Mouse (Mus musculus) heart, embryonic 16.5 days (tissue): ENCODE data around the gene Atf6b. TPM values are rescaled to one million over a fixed set of nuclear protein-coding genes. Genes with fewer than 3 reads are reported as not detected.

ENCODE experiments used
- ATAC-seq: fragments of 200-750 bp; cut with Nextera tagmentation; replicated peaks from 2 replicates; pipeline ENCODE4 v1.8.0; 2017; ENCODE audit warnings: moderate number of reproducible peaks; ENCODE audit not compliant: insufficient read depth, low FRiP score; ENCODE audit errors: extremely low read depth
- H3K27ac ChIP-seq: fragments of 300-500 bp; sonication (generic); 2 replicates; pipeline ENCODE4 v1.5.1; 2014; ENCODE audit warnings: mild to moderate bottlenecking, low read length, control low read depth, moderate library complexity
- H3K27me3 ChIP-seq: fragments of 300-500 bp; sonication (generic); 2 replicates; pipeline ENCODE4 v1.6.1; 2014; ENCODE audit warnings: low read length, mixed read lengths; ENCODE audit not compliant: control insufficient read depth, insufficient read depth
- H3K36me3 ChIP-seq: fragments of 300-500 bp; sonication (generic); 2 replicates; pipeline ENCODE4 v1.6.1; 2014; ENCODE audit not compliant: control insufficient read depth, insufficient read depth
- H3K4me1 ChIP-seq: fragments of 300-500 bp; sonication (generic); 2 replicates; pipeline ENCODE4 v1.6.1; 2014; ENCODE audit warnings: low read length, mixed read lengths; ENCODE audit not compliant: control insufficient read depth, insufficient read depth
- H3K4me2 ChIP-seq: fragments of 300-500 bp; sonication (generic); 2 replicates; pipeline ENCODE4 v1.6.1; 2014; ENCODE audit warnings: low read depth, mild to moderate bottlenecking, control low read depth, low read length
- H3K4me3 ChIP-seq: fragments of 300-500 bp; sonication (generic); 2 replicates; pipeline ENCODE4 v1.5.1; 2014; ENCODE audit warnings: mild to moderate bottlenecking, control low read depth, low read length
- H3K9ac ChIP-seq: fragments of 300-500 bp; sonication (generic); 2 replicates; pipeline ENCODE4 v1.6.1; 2014; ENCODE audit warnings: low read length, control low read depth
- H3K9me3 ChIP-seq: fragments of 300-500 bp; sonication (generic); replicated peaks from 2 replicates; pipeline ENCODE4 v1.6.1; 2016; ENCODE audit warnings: low read length; ENCODE audit not compliant: control insufficient read depth
- WGBS: fragments of 180-500 bp; shearing (Covaris S2); extraction: QIAGEN DNeasy Blood & Tissue Kit; methylation state at CpG from one replicate; pipeline ENCODE4 v1.1.7; 2014; 5-methylcytosine and 5-hydroxymethylcytosine counted together
- polyA plus RNA-seq: library from polyadenylated mRNA; unstranded; fragments of >200 nt; fragmentation: Nextera tagmentation; extraction: Ambion mirVana; gene quantifications from 2 replicates; pipeline ENCODE4 v1.2.1, GENCODE M21; 2015

The Atf6b gene
- polyA plus RNA-seq, 1 experiment from 2014 or later = 45.7 TPM

DNA sequence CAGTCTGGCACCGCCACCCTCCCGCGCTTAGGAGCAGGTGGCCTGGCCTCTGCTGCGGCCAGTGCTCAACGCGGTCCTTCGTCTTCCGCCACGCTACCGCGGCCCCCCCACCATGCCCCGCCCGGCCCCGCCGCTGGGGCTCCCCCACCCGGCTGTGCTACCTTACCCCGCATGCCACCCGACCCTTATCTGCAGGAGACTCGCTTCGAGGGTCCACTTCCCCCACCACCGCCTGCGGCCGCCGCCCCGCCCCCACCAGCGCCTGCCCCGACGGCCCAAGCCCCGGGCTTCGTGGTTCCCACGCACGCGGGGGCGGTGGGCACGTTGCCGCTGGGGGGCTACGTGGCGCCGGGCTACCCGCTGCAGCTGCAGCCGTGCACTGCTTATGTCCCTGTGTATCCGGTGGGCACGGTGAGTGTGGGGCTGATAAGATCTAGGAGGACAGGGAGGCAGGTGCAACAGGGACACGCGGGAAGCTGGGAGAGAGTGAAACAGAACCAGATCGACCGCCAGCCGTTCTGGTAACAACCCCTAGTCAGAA, 16.1 kb upstream of the Atf6b start:
- H3K4me2 ChIP-seq = peak overlapping the region; percentile 78
- H3K4me1 ChIP-seq = peaks cover 28% of the 10 kb centered on the region
- 3% methylated on average over 48 of the region's 48 CpGs for WGBS
- ATAC-seq = no peak
- H3K27me3 ChIP-seq = peaks cover 31% of the 10 kb centered on the region
- H3K36me3 ChIP-seq = no peaks in the 10 kb centered on the region
- H3K27ac ChIP-seq = no peak overlapping the region; the same call in 1 of the 2 replicates
- H3K9ac ChIP-seq = peak overlapping the region; percentile 53
- H3K4me3 ChIP-seq = peak overlapping the region; percentile 47
- H3K9me3 ChIP-seq = no peaks in the 10 kb centered on the region

DNA sequence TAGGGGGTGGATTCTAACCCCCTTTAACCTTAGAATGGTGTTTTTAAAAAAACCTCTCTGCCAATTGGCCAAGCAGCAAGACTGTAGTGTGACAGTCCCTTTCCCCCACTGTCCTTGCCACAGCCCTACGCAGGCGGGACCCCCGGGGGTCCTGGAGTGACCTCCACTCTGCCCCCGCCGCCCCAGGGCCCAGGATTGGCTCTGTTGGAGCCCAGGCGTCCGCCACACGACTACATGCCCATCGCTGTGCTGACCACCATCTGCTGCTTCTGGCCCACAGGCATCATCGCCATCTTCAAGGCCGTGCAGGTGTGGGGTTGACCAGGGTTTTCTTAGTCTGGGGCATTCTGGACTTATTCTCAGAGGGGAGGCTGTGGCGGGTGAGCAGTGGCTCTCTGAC, 15.3 kb upstream of the Atf6b start:
- Histone ChIP-seq H3K4me2 (peak overlapping the region; percentile 78), H3K27me3 (peaks cover 31% of the 10 kb centered on the region), H3K4me1 (peaks cover 21% of the 10 kb centered on the region), H3K36me3 (no peaks in the 10 kb centered on the region), H3K27ac (peak overlapping the region; percentile 41; the same call in 1 of the 2 replicates), H3K9ac (peak overlapping the region; percentile 59), H3K4me3 (peak overlapping the region; percentile 47), H3K9me3 (no peaks in the 10 kb centered on the region)
- 7% methylated on average over 12 of the region's 12 CpGs for WGBS
- no peak for ATAC-seq

DNA sequence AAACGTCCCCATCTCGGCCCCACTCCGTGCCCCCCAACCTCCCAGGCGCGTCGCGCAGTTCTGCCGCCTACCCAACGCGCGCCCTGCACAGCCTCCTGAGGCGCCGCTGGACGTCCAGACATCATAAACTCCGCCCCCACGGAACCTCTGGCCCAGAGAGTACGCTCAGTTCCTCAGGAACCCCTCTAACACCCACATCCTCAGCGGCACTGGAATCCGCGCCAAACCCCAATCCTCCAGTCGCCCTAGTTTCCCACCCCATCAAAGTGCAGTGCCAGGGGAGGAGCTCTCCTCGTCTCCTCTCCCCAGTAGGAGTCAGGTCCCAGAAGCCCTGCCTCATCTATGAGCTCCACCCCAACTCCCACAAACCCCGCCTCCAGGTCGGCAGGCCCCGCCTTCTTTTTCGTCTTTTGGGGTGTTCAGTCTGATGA, 14.7 kb upstream of the Atf6b start:
- ATAC-seq = 0 out of 2 replicates have a peak, but pooled peaks have one; percentile 8
- H3K27ac ChIP-seq = peak overlapping the region; percentile 22; the same call in 1 of the 2 replicates

DNA sequence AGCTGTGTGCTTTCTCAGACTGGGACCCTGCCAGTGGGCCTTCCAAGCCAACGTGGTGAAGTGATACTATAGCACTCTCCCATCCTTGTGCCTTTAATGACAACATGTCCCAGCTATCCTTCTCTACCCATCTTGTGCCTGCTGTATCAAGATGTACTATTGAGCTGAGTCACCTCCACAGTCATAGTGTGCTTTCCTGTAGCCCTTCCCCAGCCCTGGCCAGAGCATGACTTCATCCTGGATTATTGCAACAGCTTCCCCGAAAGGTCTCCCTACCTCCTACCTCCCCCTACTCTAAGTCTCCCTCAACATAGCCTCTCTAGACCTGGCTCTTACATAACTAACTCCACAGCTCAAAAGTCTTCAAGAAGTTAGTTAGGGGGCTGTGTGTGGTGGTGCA, 11.3 kb upstream of the Atf6b start:
- no peak for ATAC-seq
- Histone ChIP-seq H3K27ac (no peak overlapping the region), H3K36me3 (no peaks in the 10 kb centered on the region), H3K4me3 (no peak overlapping the region), H3K4me2 (no peak overlapping the region), H3K27me3 (peaks cover 22% of the 10 kb centered on the region), H3K4me1 (peaks cover 10% of the 10 kb centered on the region), H3K9me3 (no peaks in the 10 kb centered on the region; the same call in 1 of the 2 replicates), H3K9ac (no peak overlapping the region)
- WGBS = 59% methylated on average over 2 of the region's 2 CpGs

More for the DNA sequence above, 14.7 kb upstream of the Atf6b start:
- peak overlapping the region; percentile 47 for H3K4me3 ChIP-seq
- H3K36me3 ChIP-seq = no peaks in the 10 kb centered on the region
- peak overlapping the region; percentile 78 for H3K4me2 ChIP-seq
- peaks cover 31% of the 10 kb centered on the region for H3K27me3 ChIP-seq
- no peaks in the 10 kb centered on the region for H3K9me3 ChIP-seq
- 2% methylated on average over 26 of the region's 26 CpGs for WGBS
- H3K9ac ChIP-seq = peak overlapping the region; percentile 59
- peaks cover 20% of the 10 kb centered on the region for H3K4me1 ChIP-seq

GRCm38 (mm10) chr17:34637459-34637858, 9.5 kb upstream of the Atf6b start:
- no peak overlapping the region for H3K4me3 ChIP-seq
- peaks cover 9% of the 10 kb centered on the region for H3K27me3 ChIP-seq
- no peaks in the 10 kb centered on the region for H3K36me3 ChIP-seq
- no peaks in the 10 kb centered on the region; the same call in 1 of the 2 replicates for H3K9me3 ChIP-seq
- H3K4me2 ChIP-seq = no peak overlapping the region
- no peak overlapping the region for H3K9ac ChIP-seq
- H3K27ac ChIP-seq = no peak overlapping the region
- H3K4me1 ChIP-seq = peaks cover 10% of the 10 kb centered on the region; the same call in 1 of the 2 replicates
- 53% methylated on average over 3 of the region's 3 CpGs for WGBS
- no peak for ATAC-seq

- 81% methylated on average over 7 of the region's 7 CpGs for WGBS
- H3K4me1 ChIP-seq = peaks cover 10% of the 10 kb centered on the region; the same call in 1 of the 2 replicates
- no peak overlapping the region for H3K4me3 ChIP-seq
- no peak overlapping the region; the same call in 1 of the 2 replicates for H3K27ac ChIP-seq
- ATAC-seq = no peak
- no peaks in the 10 kb centered on the region for H3K27me3 ChIP-seq
- H3K9ac ChIP-seq = no peak overlapping the region
- H3K4me2 ChIP-seq = no peak overlapping the region
- no peaks in the 10 kb centered on the region; the same call in 1 of the 2 replicates for H3K9me3 ChIP-seq
- H3K36me3 ChIP-seq = no peaks in the 10 kb centered on the region
Observed at GRCm38 (mm10) chr17:34639461-34640255, 7.3 kb upstream of the Atf6b start.

DNA sequence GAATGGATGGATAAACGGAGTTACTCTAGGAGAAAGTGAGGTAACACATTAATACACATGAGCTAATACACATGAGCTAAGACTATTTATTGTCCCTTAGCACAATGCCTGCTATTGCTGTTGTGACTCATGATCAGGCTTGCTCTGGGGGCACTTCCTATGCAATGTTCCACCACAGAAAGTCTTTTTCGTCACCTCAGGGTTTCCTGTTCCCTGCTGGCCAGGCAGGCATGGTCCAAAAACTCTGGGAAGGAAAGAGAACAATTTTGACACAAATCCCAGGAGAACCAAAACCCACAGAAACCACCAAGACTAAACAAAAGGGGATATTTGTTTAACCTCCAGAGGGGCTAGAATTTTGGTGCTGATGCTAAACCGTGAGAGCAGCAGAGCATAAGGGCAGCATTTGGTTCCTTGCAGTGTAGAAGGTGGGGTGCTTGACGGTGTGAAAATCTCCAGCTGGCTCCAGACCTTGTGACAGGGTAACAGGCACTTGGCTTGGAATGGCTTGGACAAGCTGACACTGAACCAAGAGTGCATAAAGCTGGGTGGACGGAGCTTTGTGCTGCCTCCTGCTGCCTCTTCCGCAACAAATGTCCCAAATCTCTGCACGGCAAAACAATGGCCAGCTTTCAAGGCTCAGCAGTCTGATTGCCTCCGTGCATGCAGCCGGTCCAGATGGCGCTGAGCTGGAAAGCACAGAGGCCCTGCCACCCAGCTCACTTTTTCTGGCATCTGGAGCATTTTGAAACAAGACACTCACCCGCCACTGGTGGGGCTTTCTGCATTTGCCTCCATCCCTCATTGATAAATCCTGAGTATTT, 6.0 kb upstream of the Atf6b start:
- H3K9ac ChIP-seq = peak overlapping the region; percentile 33; the same call in 1 of the 2 replicates
- peak overlapping the region; percentile 75 for H3K27ac ChIP-seq
- no peaks in the 10 kb centered on the region for H3K36me3 ChIP-seq
- WGBS = 18% methylated on average over 11 of the region's 11 CpGs
- 0 out of 2 replicates have a peak overlapping the region, but pooled peaks have one; percentile 1 for H3K4me2 ChIP-seq
- peak; percentile 24; the same call in 1 of the 2 replicates for ATAC-seq
- no peaks in the 10 kb centered on the region; the same call in 1 of the 2 replicates for H3K9me3 ChIP-seq
- H3K4me1 ChIP-seq = peaks cover 17% of the 10 kb centered on the region
- no peak overlapping the region for H3K4me3 ChIP-seq
- H3K27me3 ChIP-seq = no peaks in the 10 kb centered on the region

- WGBS = 73% methylated on average over 3 of the region's 3 CpGs
- no peaks in the 10 kb centered on the region for H3K27me3 ChIP-seq
- H3K9me3 ChIP-seq = no peaks in the 10 kb centered on the region; the same call in 1 of the 2 replicates
- H3K4me1 ChIP-seq = peaks cover 21% of the 10 kb centered on the region
- H3K36me3 ChIP-seq = no peaks in the 10 kb centered on the region
- no peak overlapping the region for H3K4me2 ChIP-seq
- no peak for ATAC-seq
- no peak overlapping the region for H3K27ac ChIP-seq
- no peak overlapping the region for H3K9ac ChIP-seq
- no peak overlapping the region for H3K4me3 ChIP-seq
Observed at GRCm38 (mm10) chr17:34641945-34642344, 5.0 kb upstream of the Atf6b start.
